Mouse (Mus musculus) left cerebral cortex, adult 11 months (tissue): ENCODE results near the gene B430305J03Rik.

Experiments
- DNase-seq: peaks from one replicate; pipeline ENCODE4 v3.0.0; 2022; ENCODE audit warnings: low spot score

Gene B430305J03Rik

GRCm38 (mm10) chr3:61365779-61366373, at the start of gene B430305J03Rik:
Gene B430305J03Rik (minus strand): TSS chr3:61365951.
- no peak for DNase-seq

- no peak for DNase-seq
Measured at GRCm38 (mm10) chr3:61409683-61410082, 43.9 kb upstream of the B430305J03Rik start.

- no peak for DNase-seq
Measured at GRCm38 (mm10) chr3:61406921-61407320, 41.2 kb upstream of the B430305J03Rik start.

- no peak for DNase-seq
Measured at GRCm38 (mm10) chr3:61400823-61401387, 35.2 kb upstream of the B430305J03Rik start.

GRCm38 (mm10) chr3:61396728-61397127, 31.0 kb upstream of the B430305J03Rik start:
- no peak for DNase-seq

- no peak for DNase-seq
Measured at GRCm38 (mm10) chr3:61395382-61395781, 29.6 kb upstream of the B430305J03Rik start.

GRCm38 (mm10) chr3:61393520-61393919, 27.8 kb upstream of the B430305J03Rik start:
- no peak for DNase-seq

GRCm38 (mm10) chr3:61392881-61393280, 27.1 kb upstream of the B430305J03Rik start:
- DNase-seq = no peak

GRCm38 (mm10) chr3:61391564-61391963, 25.8 kb upstream of the B430305J03Rik start:
- DNase-seq = no peak

- DNase-seq = no peak
Measured at GRCm38 (mm10) chr3:61386368-61386767, 20.6 kb upstream of the B430305J03Rik start.

GRCm38 (mm10) chr3:61376001-61376400, 10.2 kb upstream of the B430305J03Rik start:
- DNase-seq = no peak

GRCm38 (mm10) chr3:61368446-61368845, 2.7 kb upstream of the B430305J03Rik start:
- DNase-seq = no peak

GRCm38 (mm10) chr3:61364978-61365778, 573 bp downstream of the B430305J03Rik start:
- DNase-seq = peak; percentile 33

GRCm38 (mm10) chr3:61364661-61364977, 1.1 kb downstream of the B430305J03Rik start:
- DNase-seq = no peak

- DNase-seq = peak; percentile 88
Measured at GRCm38 (mm10) chr3:61363989-61364660, 1.6 kb downstream of the B430305J03Rik start.

- peak; percentile 95 for DNase-seq
Measured at GRCm38 (mm10) chr3:61363161-61363988, 2.4 kb downstream of the B430305J03Rik start.

- DNase-seq = no peak
Measured at GRCm38 (mm10) chr3:61362821-61363160, 3.0 kb downstream of the B430305J03Rik start.

- no peak for DNase-seq
Measured at GRCm38 (mm10) chr3:61361338-61361737, 4.4 kb downstream of the B430305J03Rik start, which contains the start of gene Rap2b. Gene Rap2b (plus strand): TSS chr3:61361638.

- DNase-seq = peak; percentile 18
Measured at GRCm38 (mm10) chr3:61358756-61359293, 6.9 kb downstream of the B430305J03Rik start.

- DNase-seq = no peak
Measured at GRCm38 (mm10) chr3:61358107-61358506, 7.6 kb downstream of the B430305J03Rik start.

GRCm38 (mm10) chr3:61355464-61355863, 10.3 kb downstream of the B430305J03Rik start:
- DNase-seq = no peak

GRCm38 (mm10) chr3:61349433-61349832, 16.3 kb downstream of the B430305J03Rik start:
- DNase-seq = no peak
